Mouse (Mus musculus) neural tube, embryonic 15.5 days (tissue): ENCODE results near the gene Pmm2. TPM values are rescaled to one million over a fixed set of nuclear protein-coding genes. Genes with fewer than 3 reads are reported as not detected.

ENCODE experiments used
- ATAC-seq: fragments of 200-750 bp; cut with Nextera tagmentation; 2 replicates; pipeline ENCODE4 v1.8.0; 2017; ENCODE audit warnings: mild to moderate bottlenecking, moderate TSS enrichment, moderate library complexity; ENCODE audit not compliant: low FRiP score
- H3K27ac ChIP-seq: fragments of 300-500 bp; sonication (generic); replicated peaks from 2 replicates; pipeline ENCODE4 v1.5.1; 2015; ENCODE audit warnings: mild to moderate bottlenecking, inconsistent platforms
- H3K27me3 ChIP-seq: fragments of 300-500 bp; sonication (generic); replicated peaks from 2 replicates; pipeline ENCODE4 v1.6.1; 2015; ENCODE audit warnings: inconsistent platforms
- H3K36me3 ChIP-seq: fragments of 300-500 bp; sonication (generic); 2 replicates; pipeline ENCODE4 v1.6.1; 2015; ENCODE audit warnings: inconsistent platforms
- H3K4me1 ChIP-seq: fragments of 300-500 bp; sonication (generic); 2 replicates; pipeline ENCODE4 v1.6.1; 2015; ENCODE audit warnings: inconsistent platforms
- H3K4me2 ChIP-seq: fragments of 300-500 bp; sonication (generic); 2 replicates; pipeline ENCODE4 v1.6.1; 2015; ENCODE audit warnings: inconsistent platforms, mild to moderate bottlenecking, moderate library complexity
- H3K4me3 ChIP-seq: fragments of 300-500 bp; sonication (generic); replicated peaks from 2 replicates; pipeline ENCODE4 v1.5.1; 2015; ENCODE audit warnings: mild to moderate bottlenecking, inconsistent platforms
- H3K9ac ChIP-seq: fragments of 300-500 bp; sonication (generic); replicated peaks from 2 replicates; pipeline ENCODE4 v1.6.1; 2015; ENCODE audit warnings: mild to moderate bottlenecking, inconsistent platforms
- H3K9me3 ChIP-seq: fragments of 300-500 bp; sonication (generic); replicated peaks from 2 replicates; pipeline ENCODE4 v1.6.1; 2016; ENCODE audit warnings: inconsistent platforms
- WGBS: fragments of 180-500 bp; shearing (Covaris S2); methylation state at CpG from one replicate; pipeline ENCODE4 v1.1.7; 2015; ENCODE audit warnings: mixed read lengths; 5-methylcytosine and 5-hydroxymethylcytosine counted together
- polyA plus RNA-seq: library from polyadenylated mRNA; unstranded; fragments of >200 nt; fragmentation: Nextera tagmentation; extraction: Ambion mirVana; gene quantifications from 2 replicates; pipeline ENCODE4 v1.2.1, GENCODE M21; 2015

Pmm2 gene
- polyA plus RNA-seq, 1 experiment from 2014 or later, result 38.2 TPM

GRCm38 (mm10) chr16:8685087-8685486 lies 47.6 kb downstream of the Pmm2 start:
- no peaks in the 10 kb centered on the region for H3K27me3 ChIP-seq
- H3K36me3 ChIP-seq, result peaks cover 20% of the 10 kb centered on the region
- H3K4me2 ChIP-seq, result no peak overlapping the region
- H3K9me3 ChIP-seq, result no peaks in the 10 kb centered on the region
- H3K9ac ChIP-seq, result no peak overlapping the region
- H3K27ac ChIP-seq, result no peak overlapping the region
- 76% methylated on average over 4 of the region's 4 CpGs for WGBS
- H3K4me1 ChIP-seq, result no peaks in the 10 kb centered on the region; the same call in 1 of the 2 replicates
- no peak overlapping the region for H3K4me3 ChIP-seq
- ATAC-seq, result no peak

GRCm38 (mm10) chr16:8686121-8686870 lies 48.8 kb downstream of the Pmm2 start:
- 0 out of 2 replicates have a peak, but pooled peaks have one; percentile 33 for ATAC-seq
- H3K4me1 ChIP-seq, result no peaks in the 10 kb centered on the region; the same call in 1 of the 2 replicates
- H3K4me2 ChIP-seq, result no peak overlapping the region
- no peaks in the 10 kb centered on the region for H3K27me3 ChIP-seq
- WGBS, result 69% methylated on average over 7 of the region's 7 CpGs
- no peaks in the 10 kb centered on the region for H3K9me3 ChIP-seq
- peaks cover 31% of the 10 kb centered on the region for H3K36me3 ChIP-seq
- H3K27ac ChIP-seq, result no peak overlapping the region
- H3K9ac ChIP-seq, result 0 out of 2 replicates have a peak overlapping the region, but pooled peaks have one; percentile 26
- no peak overlapping the region for H3K4me3 ChIP-seq

DNA sequence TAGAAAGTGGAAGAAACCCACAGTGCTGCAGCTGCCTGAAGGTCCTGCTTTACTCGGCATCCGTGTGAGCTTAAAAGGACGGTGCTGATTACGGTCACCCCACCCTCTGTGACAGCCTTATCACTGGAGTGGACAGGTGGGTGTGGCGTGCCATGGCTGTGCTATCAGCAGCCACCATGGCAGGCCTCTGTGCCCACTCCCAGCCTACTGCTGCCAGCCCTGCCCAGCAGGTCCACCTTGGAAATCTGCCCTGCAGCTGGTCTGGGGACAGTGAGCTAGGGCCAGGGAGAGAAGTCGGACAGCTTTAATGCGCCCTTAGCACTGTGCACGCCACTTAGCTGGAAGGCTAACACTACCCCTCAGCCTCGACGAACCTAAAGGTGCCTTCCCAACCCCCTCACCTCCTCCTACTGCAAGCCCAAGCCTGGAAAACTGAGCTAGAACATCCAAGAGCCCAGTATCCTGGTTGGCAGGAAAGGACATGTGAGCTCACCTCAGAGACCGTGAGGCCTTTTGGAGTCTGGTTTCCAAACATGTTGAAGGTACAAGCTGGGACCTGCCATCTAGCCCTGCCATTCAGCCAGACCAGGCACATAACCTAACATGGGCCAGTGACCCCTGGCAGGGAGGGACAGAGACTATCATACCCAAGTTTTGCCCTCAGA lies 49.5 kb downstream of the Pmm2 start:
- WGBS, result 84% methylated on average over 11 of the region's 11 CpGs
- Histone ChIP-seq H3K9me3 (no peaks in the 10 kb centered on the region), H3K4me1 (no peaks in the 10 kb centered on the region; the same call in 1 of the 2 replicates), H3K36me3 (peaks cover 38% of the 10 kb centered on the region), H3K9ac (no peak overlapping the region), H3K27ac (no peak overlapping the region), H3K4me2 (no peak overlapping the region), H3K27me3 (no peaks in the 10 kb centered on the region), H3K4me3 (no peak overlapping the region)
- no peak for ATAC-seq

DNA sequence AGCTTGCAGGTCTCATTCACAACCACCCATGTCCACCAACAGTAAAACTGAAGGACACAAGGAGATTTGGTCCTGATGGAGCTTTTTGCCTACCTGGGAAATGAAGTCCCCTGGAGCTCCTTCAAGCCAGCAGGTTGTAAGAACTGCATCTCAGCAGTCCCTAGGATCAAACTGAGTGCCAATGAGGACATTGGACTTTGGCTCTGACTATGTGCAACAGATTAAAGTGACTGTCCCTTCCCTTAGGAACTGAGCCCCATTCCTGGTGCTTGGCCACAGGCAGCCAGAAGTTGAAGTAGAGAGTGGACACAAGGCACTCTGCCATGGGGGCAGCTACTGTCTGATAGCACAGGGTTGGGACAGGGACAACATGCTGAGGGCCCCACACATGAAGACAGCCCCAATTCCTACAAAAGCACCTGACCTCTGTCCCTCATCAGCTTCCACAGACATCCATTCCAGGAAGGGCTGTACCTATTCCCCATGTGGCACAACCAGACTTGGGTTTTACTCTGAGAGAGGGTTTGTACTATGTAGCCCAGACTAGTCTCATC lies 50.2 kb downstream of the Pmm2 start:
- Histone ChIP-seq H3K9ac (no peak overlapping the region), H3K27ac (no peak overlapping the region), H3K4me2 (no peak overlapping the region), H3K4me1 (no peaks in the 10 kb centered on the region; the same call in 1 of the 2 replicates), H3K27me3 (no peaks in the 10 kb centered on the region), H3K9me3 (no peaks in the 10 kb centered on the region), H3K36me3 (peaks cover 45% of the 10 kb centered on the region), H3K4me3 (no peak overlapping the region)
- no peak for ATAC-seq

DNA sequence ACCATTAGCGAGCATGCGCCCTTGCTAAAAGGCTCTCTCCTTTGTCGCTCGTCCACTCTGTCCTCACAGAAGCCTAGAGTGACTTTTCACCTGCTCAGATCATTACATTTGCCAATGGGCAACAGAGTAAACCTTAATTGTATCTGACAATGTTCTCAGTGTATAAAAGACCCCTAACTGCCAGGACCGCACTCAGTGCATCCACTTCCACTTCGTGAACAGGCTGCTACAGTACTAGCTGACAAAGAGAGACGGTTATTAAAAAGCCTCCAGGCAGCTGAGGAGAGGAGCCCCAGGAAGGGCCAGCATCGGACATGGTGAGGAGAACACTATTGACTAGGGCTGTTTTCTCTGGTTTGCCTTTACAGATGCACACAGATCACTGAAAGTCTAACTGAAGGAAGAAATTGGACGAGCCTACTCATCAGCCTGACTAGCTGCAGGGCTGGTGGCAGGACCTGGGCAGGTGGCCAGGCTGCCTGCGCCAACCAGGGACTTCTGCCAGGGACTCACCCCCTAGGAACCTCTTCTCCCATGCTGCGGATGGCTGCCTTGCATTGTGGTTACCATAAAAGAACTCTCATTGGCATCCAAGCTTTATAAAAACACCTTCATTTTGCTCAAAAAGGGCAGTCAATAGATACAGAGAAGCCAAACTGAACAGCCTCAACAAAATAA lies 52.6 kb downstream of the Pmm2 start:
- ATAC-seq, result peak; percentile 54; the same call in 1 of the 2 replicates
- Histone ChIP-seq H3K27ac (peak overlapping the region; percentile 37), H3K9ac (no peak overlapping the region), H3K27me3 (no peaks in the 10 kb centered on the region), H3K36me3 (peaks cover 68% of the 10 kb centered on the region), H3K4me2 (no peak overlapping the region), H3K4me1 (no peaks in the 10 kb centered on the region; the same call in 1 of the 2 replicates), H3K4me3 (no peak overlapping the region), H3K9me3 (no peaks in the 10 kb centered on the region)
- WGBS, result 74% methylated on average over 11 of the region's 11 CpGs

- H3K4me1 ChIP-seq, result no peaks in the 10 kb centered on the region; the same call in 1 of the 2 replicates
- H3K9ac ChIP-seq, result no peak overlapping the region
- no peak overlapping the region for H3K4me3 ChIP-seq
- H3K9me3 ChIP-seq, result no peaks in the 10 kb centered on the region
- H3K4me2 ChIP-seq, result no peak overlapping the region
- no peak for ATAC-seq
- H3K36me3 ChIP-seq, result peaks cover 75% of the 10 kb centered on the region
- H3K27me3 ChIP-seq, result no peaks in the 10 kb centered on the region
- no peak overlapping the region for H3K27ac ChIP-seq
- WGBS, result 95% methylated on average over 7 of the region's 7 CpGs
These were observed 53.7 kb downstream of the Pmm2 start for GRCm38 (mm10) chr16:8691206-8691605.

DNA sequence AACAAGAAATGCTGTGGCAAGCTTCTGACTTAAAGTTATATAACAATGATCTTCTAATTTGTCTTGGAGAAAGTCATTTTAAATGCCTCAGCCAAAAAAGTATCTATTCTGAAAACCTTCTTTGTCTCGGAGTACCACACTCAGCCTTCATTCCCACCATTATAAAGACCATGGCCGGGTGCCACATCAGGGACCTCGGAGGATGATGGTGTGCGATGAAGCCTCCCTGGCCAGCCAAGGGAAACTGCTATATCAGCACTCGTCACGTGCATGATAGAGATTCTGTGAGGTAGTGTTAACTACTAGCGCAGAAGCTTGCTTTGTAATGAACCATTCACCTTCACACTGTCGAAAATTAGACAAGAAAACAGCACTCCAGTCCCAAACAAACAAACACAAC lies 62.1 kb downstream of the Pmm2 start:
- H3K4me2 ChIP-seq, result no peak overlapping the region
- H3K27me3 ChIP-seq, result no peaks in the 10 kb centered on the region
- no peak overlapping the region for H3K4me3 ChIP-seq
- no peak overlapping the region for H3K27ac ChIP-seq
- 82% methylated on average over 8 of the region's 8 CpGs for WGBS
- H3K4me1 ChIP-seq, result no peaks in the 10 kb centered on the region
- no peak overlapping the region for H3K9ac ChIP-seq
- peaks cover 87% of the 10 kb centered on the region for H3K36me3 ChIP-seq
- no peaks in the 10 kb centered on the region for H3K9me3 ChIP-seq
- ATAC-seq, result no peak

DNA sequence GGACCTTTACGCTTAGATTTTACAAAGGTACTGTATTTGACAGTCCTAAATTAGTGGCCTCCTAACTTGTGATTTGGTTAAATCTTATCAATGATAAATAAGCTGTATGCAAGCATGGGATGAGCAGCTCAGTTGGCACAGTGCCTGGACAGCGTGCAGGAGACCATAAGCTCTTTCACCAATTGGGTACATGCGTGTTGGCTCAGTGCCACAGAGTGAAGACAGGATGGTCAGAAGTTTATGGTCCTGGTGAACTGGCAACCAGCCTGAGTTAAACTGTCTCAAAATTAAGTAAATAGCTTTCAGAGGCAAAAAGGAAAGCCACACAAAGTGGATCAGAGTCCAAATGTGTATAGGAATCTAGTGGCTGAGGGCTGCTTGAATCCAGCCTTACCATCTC lies 63.1 kb downstream of the Pmm2 start:
- no peaks in the 10 kb centered on the region for H3K9me3 ChIP-seq
- H3K36me3 ChIP-seq, result peaks cover 82% of the 10 kb centered on the region
- WGBS, result 78% methylated on average over 3 of the region's 3 CpGs
- ATAC-seq, result no peak
- no peaks in the 10 kb centered on the region for H3K4me1 ChIP-seq
- no peak overlapping the region for H3K4me3 ChIP-seq
- H3K9ac ChIP-seq, result no peak overlapping the region
- H3K27me3 ChIP-seq, result no peaks in the 10 kb centered on the region
- no peak overlapping the region for H3K27ac ChIP-seq
- no peak overlapping the region for H3K4me2 ChIP-seq

DNA sequence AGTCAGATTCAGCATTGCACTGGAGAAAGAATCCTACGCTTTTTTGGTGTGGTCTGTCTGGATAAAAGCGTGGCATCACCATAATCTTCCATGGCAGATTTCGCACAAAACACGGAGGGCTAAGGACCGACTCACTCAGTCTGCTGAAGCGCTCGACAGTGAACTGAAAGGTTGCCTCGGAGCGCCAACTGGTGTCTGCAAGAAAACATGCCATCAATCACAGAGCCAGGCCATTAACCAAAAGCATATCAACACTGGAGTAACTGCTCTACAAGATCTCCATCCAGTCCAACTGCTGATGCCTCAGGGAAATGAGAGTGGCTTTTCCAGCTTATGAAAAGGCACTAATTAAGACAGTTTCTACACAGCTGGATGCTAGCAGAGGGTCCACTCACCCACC lies 74.5 kb downstream of the Pmm2 start:
- no peaks in the 10 kb centered on the region for H3K9me3 ChIP-seq
- H3K27me3 ChIP-seq, result no peaks in the 10 kb centered on the region
- no peak overlapping the region for H3K4me3 ChIP-seq
- no peak for ATAC-seq
- no peak overlapping the region for H3K9ac ChIP-seq
- no peak overlapping the region; the same call in 1 of the 2 replicates for H3K27ac ChIP-seq
- peaks cover 85% of the 10 kb centered on the region for H3K36me3 ChIP-seq
- H3K4me2 ChIP-seq, result no peak overlapping the region
- 35% methylated on average over 9 of the region's 9 CpGs for WGBS
- H3K4me1 ChIP-seq, result peaks cover 19% of the 10 kb centered on the region
